Mouse (Mus musculus) lung, postnatal 0 days (tissue): ENCODE data around the gene Zswim7.

Experiments used
- CTCF ChIP-seq: IDR thresholded peaks from 2 replicates; pipeline ENCODE4 v1.5.1; 2016; ENCODE audit warnings: antibody characterized with exemption, mild to moderate bottlenecking
- EP300 ChIP-seq: IDR thresholded peaks from 2 replicates; pipeline ENCODE4 v1.6.1; 2016; ENCODE audit warnings: antibody characterized with exemption, mild to moderate bottlenecking, control low read depth

- TF ChIP-seq CTCF: no peak
- TF ChIP-seq EP300: no peak
These were observed 24.7 kb upstream of the Zswim7 start for GRCm38 (mm10) chr11:62305866-62306265.
